Mouse (Mus musculus): ENCODE data around the gene Masp2.

The Masp2 gene

DNA sequence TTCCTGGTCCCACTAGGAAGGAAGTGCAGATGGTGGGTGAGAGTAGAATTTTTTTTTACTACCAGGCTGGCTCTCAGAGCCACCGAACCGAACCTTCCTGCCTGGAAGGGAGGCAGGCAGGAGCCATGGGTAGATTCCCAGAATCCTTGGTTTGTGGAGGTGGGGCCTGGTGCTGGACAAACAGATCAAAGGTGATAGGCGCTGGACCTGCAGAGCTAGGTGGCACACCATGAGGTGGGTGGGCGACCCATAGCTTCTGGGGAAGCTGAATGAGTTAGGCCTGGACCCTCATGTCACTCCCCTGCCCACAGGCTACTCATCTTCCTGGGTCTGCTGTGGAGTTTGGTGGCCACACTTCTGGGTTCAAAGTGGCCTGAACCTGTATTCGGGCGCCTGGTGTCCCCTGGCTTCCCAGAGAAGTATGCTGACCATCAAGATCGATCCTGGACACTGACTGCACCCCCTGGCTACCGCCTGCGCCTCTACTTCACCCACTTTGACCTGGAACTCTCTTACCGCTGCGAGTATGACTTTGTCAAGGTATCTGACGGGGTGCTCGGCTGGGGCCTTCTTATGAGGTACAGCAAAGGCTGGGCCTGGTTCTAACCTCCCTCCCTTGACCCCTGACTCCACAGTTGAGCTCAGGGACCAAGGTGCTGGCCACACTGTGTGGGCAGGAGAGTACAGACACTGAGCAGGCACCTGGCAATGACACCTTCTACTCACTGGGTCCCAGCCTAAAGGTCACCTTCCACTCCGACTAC, at the start of gene Masp2:
Gene Masp2, plus strand, starts transcription at position 198 of the 764 bp plus-strand sequence.
- in situ Hi-C loops (cut with MboI, MseI): no loop called here

DNA sequence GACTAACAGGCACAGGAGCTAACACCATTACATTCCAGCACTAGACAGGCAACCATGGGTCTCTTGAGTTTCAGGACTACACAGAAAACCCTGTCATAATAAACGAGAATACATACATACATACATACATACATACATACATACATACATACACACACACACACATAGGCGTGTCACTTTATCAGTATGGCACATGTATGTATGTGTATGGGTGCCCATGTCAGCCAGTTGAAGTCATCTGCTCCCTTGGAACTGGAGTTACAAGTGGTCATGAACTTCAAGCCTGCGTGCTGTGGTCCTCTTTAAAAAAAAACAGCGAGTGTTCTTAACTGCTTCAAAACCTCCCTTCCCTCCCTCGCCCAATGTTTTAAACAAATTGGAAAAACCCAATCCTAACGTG, 44.6 kb upstream of the Masp2 start:
- in situ Hi-C loops (cut with MboI, MseI): no loop called here

DNA sequence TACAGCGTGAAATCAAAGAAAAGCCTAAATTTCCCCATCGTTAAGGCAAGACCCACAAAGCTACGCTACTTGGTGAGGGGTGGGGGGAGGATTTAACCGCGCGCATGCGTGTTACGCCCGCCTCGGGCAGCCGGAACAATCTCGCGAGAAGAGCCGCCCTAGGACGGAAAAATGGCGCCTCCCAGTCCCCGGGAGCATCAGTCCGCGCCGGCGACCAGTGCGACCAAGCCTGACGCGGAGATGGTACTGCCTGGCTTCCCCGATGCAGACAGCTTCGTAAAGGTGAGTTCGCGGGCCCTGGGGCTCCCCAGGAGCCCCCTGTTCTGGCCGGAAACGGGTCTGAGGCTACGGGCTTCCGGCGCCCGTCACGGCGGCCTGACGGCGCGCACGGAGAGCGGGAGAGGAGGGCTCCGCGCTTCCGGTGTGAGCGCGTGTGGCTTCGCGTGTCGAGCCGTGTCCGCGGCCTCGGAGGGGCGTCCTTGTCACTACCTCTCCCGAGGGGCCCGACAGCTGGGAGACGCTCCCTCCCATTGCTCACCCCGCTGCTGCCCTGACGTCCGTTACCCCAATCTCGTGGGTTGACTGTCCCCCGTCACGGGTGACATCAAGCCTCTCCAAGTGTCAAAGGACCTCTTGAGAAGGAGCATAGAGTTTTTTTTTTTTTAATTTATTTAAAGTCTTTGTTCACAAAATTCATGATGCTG, 43.9 kb upstream of the Masp2 start, which contains the start of gene Exosc10:
Gene Exosc10, plus strand, starts transcription at position 133 of the 704 bp plus-strand sequence.
- in situ Hi-C loops (cut with MboI, MseI): no loop called here

DNA sequence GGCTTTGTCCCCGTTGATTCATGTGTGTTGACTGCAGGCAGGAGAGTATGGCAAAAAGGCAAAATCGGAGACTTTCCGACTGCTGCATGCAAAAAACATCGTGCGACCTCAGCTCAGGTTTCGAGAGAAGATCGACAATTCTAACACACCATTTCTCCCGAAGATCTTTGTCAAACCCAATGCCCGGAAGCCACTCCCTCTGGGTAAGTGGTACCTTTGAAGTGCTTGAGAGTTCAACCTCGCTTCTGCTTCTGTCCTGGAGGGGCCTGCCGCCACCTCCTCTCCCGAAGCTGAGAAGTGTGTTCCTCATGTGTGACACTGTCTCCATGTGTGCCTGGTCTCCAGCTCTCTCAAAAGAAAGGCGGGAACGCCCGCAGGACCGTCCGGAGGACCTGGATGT, 39.7 kb upstream of the Masp2 start:
- in situ Hi-C loops (cut with MboI, MseI): no loop called here

DNA sequence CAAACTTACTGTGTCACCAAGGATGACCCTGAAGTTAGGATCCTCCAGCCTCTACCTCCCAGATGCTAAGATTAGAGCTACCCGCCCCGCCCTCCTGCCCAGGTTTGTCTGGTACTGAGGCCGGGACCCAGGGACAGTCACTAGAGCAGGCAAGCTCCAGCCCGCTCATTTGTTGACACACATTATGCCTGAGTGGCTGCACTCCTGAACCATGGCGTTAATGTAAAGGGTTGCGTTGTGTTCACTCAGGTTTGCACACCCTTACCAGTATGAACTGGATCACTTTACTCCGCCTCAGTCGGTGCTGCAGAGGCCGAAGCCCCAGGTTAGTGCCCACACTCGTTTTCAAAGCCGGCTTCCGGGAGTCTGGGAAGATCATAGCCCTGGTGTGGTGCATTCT, 38.8 kb upstream of the Masp2 start:
- in situ Hi-C loops (cut with MboI, MseI): no loop called here

DNA sequence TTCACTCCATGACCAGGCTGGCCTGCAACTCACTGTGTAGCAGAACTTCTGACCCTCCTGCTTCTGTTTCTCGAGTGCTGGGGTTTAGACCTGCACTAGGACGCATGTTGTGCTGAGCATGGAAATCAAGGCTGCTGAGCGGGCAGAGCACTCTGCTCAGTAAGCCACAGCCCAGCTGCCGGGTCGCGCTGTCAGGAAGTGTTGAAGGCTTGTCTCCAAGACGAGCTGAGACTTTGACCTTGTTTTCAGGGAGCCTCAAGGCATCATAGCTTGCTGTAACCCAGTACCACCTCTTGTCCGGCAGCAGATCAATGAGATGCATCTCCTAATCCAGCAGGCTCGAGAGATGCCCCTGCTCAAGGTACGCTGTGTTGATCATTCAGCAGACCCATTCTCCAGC, 32.2 kb upstream of the Masp2 start:
- in situ Hi-C loops (cut with MboI, MseI): no loop called here

DNA sequence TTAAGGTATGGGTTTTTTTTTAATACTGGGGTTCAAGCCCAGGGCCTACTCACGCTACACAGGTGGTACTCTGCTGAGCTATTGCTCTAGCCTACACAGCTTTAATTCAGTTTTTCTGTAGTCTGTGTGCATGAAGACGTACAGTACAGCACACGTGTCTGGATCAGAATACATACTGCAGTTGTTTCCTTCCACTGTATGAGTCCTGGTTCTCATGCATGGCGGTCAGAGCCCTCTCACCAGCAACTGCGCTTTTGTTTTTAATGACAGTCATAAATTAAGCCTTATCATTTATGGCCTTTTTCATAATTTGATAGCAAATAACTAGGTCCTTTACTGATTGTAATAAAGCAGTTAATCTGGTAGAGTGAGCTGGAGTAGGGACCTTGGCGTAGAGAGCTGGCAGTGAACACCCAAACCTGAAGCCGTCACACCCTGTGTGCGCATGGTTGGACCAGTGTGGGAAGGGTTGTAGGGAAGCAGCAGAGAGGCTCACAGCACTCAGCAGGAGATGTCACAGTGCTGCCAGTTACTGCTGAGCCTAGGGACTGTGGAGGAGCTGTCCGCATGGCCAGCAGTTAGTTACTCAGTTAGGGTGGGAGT, 31.6 kb upstream of the Masp2 start:
- in situ Hi-C loops (cut with MboI, MseI): no loop called here

DNA sequence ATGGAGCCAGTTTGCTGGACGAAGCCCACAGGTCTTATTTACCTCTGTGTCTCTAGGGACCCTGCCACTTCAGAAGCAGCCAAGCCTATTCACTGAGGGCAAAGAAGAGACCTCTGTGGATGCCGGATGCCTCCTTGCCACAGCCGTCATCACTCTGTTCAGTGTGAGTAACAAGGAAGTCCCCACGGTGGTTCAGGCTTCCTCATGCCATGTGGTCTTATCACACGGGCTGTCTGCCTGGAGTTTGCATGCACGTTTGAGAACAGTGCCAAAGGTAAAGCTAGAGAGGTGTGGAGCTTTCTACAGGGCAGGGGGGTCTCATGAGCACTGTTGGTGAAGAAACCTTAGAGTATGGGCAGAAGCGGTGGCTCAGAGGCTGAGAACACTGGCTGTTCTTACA, 29.1 kb upstream of the Masp2 start:
- in situ Hi-C loops (cut with MboI, MseI): no loop called here

DNA sequence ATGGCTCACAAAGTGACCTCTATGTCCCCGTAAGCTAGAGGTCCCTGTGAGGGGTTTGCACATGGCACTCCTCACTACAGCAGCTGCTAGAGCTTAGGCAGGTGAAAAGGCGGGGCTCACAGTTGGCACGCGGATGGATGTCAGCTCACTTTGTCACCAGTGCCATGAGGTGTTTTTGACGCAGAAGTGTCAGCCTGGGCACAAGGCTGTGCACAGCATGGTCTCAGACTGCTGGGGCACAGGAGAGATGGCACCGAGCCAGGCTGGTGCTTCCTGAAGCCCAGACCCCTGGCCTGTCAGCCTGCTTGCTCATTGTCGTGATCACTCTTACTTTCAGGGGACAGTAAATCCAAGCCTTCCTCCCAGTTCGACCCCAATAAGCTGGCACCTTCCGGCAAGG, 21.6 kb upstream of the Masp2 start:
- in situ Hi-C loops (cut with MboI, MseI): no loop called here

DNA sequence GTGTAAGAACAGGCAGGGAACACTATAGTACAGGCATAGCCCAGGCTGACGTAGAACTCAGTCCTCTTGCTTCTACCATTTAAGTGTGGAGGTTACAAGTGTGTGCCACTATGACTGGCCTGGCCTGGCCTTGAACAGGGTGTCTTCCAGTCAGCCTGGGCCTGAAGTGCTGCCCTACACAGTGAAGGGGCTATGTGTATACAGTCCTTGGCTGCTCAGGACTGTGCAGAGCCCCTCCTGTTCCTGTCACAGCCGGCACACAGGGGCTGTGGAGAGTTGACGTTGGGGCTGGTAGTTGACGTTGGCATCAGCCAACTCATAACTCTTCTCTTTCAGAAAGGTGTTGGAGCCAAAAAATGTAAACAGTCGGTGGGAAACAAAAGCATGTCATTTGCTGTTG, 20.9 kb upstream of the Masp2 start:
- in situ Hi-C loops (cut with MboI, MseI): no loop called here

DNA sequence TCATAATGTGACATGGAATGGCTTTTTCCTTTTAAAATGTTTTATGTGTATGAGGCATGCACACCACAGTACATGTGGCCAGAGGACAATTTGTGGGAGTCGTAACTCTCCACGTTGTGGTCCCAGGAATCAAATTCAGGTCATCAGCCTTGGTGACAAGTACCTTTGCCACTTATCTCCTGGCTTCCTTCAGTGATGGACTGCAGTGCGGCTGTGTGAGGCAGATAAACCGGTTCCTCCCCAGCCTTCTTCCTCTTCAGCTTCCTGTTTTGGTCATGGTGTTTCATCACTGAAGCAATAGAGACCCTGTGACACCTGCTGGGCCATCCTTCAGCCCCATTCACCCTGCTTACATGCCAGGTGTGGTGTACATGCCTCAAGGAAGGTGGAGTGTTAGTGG, 19.1 kb upstream of the Masp2 start:
- in situ Hi-C loops (cut with MboI, MseI): no loop called here

DNA sequence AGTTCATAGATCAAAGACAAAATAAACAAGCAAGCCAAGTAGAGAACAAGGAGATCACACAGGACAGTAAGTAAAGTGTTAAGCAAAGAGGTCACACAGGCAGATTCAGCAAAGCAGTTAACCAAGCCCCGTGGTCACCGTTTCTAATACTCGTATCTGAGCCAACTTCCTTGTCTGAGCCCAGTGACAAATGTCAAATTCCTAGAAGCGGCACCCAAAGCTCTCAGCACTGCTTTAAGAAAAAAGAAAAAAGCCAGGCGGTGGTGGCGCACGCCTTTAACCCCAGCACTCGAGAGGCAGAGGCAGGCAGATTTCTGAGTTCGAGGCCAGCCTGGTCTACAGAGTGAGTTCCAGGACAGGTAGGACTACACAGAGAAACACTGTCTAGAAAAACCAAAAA, 15.7 kb upstream of the Masp2 start:
- in situ Hi-C loops (cut with MboI, MseI): no loop called here

DNA sequence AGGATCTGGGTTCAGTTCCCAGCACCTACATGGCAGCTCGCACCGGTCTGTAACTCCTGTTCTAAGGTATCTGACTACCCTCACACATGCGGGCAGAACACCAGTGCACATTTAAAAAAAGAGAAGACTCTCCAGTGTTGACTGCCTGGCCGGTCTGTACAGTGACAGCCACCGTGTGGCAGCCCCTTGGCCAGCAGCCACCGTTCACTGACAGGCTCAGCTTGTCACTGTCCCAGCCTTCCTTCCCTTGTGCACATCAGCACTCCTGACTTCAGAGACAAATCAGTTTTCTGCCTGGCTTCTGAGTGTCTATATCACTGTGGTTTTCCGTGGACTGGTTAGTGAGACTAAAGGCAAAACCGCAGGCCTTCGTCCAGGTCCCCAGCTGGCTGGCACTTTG, 13.6 kb upstream of the Masp2 start:
- in situ Hi-C loops (cut with MboI, MseI): no loop called here

DNA sequence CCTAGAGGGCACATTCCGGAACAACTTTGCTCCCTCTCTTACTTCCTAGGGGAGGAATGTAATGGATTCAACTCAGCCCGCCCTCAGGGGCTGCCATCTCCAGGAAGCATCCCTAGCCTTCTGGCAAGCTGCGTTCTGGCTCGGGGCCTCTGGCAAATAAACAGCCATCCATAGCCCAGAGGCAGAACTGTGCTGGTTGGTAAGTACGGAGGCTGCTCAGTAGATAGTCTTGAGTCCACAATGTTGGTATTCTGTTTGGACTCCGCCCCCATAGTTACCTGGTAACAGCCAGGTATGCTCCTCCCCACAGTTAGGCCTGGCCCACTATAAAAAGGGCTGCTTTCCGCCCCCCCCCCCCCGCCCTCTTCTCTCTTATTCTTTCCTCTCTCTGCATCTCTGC, 12.8 kb upstream of the Masp2 start:
- in situ Hi-C loops (cut with MboI, MseI): no loop called here

DNA sequence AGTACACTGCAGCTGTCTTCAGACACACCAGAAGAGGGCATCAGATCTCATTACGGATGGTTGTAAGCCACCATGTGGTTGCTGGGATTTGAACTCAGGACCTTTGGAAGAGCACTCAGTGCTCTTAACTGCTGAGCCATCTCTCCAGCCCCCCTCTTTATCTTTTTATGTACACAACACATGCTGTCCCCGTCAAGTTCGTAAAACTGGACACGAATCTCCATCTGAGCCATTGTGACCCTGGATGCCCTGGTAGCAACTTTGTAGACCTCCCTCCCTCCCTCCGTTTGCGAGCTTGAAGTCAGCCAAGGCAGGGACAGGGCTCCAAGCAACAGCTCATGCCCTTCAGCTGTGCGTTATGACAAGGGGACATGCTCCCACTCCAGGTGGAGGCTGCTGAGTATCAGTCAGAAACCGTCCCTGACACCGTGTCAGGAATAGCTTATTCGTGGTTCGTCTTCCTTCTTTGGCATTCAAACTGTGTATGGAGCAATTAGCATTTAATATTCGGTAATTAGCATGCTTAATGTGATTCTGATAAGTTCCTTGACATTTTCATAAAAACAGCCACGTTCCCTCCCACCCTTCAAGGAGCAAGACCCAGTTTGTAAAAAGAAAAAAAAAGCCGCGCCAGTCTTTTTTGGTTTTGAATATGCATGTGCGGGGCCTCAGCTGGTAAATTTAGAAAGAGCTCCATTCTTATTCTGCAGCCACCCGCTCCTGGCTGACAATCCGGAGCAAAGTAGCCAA, 11.8 kb upstream of the Masp2 start:
- in situ Hi-C loops (cut with MboI, MseI): no loop called here

DNA sequence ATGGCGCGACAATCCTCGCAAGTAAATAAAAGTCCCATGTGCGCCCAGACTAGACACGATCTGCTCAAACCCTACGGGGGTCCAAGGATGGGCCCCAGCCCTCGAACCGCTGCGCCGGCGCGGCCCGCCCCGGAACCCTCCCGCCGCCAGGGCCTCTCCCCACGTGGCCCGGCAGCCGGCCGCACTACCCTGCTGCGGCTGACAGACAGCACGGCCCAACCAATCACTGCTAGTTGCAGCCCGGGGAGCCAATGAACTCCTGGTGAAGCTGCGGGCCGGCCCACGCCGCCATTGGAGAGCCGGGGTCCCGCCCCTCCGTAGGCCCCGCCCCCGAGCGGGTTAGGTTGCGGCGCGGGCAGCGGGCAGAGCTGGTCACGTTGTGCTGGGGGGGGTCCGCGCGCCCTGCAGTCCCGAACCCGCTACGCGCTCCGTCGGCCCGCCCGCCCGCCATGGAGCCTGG, 11.2 kb upstream of the Masp2 start, which contains the start of gene Srm:
Gene Srm, plus strand, starts transcription at position 333 of the 460 bp plus-strand sequence.
- in situ Hi-C loops (cut with MboI, MseI): no loop called here

DNA sequence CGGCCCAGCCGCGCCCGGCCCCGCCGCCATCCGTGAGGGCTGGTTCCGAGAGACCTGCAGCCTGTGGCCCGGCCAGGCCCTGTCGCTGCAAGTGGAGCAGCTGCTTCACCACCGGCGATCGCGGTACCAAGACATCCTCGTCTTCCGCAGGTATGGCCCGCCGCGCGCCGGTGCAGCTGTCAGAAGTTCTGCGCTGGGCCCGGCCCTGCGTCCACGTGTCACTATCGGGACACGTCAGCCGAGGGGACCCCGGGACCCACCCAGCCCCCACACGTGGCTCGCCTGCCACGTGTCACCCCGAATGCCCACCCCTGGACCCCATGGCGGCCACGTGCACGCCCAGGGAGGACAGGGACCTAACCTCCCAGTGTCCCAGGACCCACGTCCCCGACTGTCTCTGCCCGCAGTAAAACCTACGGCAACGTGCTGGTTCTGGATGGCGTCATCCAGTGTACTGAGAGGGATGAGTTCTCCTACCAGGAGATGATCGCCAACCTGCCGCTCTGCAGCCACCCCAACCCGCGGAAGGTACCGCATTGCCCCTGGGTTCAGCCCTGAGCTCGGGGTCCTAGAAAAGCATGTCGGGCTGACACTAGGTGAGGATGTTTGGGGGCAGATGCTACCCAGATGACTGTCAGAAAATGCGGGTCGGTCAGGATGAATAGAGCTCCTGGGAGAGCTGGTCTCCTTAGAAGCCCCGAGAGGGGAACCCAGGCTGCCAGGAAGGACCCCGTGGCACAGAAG, 10.5 kb upstream of the Masp2 start:
- in situ Hi-C loops (cut with MboI, MseI): no loop called here

DNA sequence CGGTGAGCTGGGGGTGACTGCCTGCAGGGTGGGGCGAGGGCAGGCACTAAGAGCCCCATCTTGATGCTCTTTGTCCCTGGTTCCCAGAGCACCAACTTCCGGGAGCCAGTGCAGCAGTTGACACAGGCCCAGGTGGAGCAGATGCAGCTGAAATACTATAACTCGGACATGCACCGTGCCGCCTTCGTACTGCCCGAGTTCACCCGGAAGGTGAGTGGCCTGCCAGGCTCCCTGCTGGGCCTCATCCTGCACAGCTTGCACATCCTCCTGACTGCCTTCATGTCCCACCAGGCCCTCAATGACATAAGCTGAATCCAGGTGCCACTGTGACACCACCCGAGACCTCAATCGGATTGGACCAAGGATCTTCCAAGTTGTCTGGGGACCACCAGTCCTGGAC, 8.4 kb upstream of the Masp2 start:
- in situ Hi-C loops (cut with MboI, MseI): no loop called here

DNA sequence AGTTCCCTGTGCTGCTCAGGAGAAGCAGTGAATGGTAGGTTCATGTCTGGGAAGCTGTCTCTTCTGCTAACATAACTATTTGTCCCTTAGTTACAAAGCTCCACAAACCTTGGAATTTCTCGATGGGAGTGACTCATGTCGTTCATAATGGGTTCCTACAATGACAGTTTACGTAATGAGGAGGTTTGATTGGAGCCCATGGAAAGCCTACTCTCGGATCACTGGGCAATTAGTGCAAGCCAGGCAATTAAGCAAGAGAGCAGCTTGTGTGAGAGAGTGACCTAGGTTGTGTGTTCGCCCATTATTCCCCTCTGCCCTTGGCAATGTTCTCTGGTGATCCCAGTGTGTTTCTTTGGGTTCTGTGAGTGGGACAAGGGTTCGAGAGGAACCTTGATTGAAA, 6.4 kb upstream of the Masp2 start:
- in situ Hi-C loops (cut with MboI, MseI): no loop called here

DNA sequence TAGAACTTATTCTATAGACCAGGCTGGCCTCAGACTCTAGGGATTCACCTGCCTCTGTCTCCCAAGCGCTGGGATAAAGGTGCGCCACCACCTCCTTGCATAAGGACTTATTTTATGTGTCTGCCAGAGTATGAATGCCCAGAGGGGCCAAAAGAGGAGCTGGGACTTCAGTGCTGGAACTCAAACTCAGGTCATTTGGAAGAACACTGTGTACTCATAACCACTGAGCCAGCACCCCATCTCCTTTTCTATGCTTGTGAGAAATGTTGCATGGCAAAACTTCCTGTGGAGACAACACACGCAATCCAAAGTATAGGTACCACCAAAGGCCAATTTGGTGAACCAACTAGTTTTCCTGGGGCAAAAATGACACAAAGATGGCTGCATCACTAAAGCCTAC, 5.6 kb upstream of the Masp2 start:
- in situ Hi-C loops (cut with MboI, MseI): no loop called here

DNA sequence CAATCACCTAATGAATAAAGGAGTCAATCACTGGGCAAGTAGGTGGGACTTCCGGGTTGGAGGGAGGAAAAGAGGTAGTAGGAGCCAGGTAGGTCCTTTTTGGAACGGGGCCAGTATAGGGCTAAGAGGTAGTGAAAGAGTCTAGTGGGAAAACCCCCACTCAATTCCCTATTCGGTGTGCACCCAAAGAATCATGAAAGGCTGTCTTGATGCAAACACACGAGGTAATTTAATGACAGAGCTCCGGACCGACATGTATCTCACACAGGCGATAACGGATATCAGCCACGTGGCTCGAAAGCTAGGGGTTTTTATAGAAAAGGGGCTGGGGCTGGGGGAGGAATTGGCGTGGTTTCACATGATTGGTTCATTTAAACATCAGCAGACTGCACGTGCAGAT, 3.5 kb upstream of the Masp2 start:
- in situ Hi-C loops (cut with MboI, MseI): no loop called here

Measured in regulatory T cell (primary cell).